Mouse (Mus musculus) ES-CJ7 (cell line): ENCODE data around the gene Rbp3.

Experiments used
- DNase-seq: peaks from one replicate; pipeline ENCODE4 v3.0.0; 2011; ENCODE audit warnings: low read depth, low spot score

Rbp3 gene

DNA sequence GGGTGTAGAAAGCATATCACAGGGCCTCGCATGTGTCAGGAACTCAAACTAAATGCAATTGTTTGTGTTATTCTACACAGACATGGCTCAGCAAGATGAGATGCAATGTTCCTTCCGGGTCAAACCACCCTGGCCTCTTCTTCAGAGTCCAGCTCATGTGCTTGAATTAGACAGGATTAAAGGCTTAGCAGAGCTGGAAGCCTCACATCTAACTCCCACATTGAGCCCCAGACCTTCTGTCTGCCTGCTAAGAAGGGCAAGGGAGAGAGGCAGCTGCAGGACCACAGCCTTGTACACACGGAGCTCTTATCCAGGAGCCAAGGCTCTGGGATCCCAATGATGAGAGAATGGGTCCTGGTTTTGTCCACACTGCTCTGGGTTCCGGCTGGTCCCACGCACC lies at the start of gene Rbp3:
Rbp3 (plus strand) TSS at position 243 of the 400 bp plus-strand sequence.
- no peak for DNase-seq

DNA sequence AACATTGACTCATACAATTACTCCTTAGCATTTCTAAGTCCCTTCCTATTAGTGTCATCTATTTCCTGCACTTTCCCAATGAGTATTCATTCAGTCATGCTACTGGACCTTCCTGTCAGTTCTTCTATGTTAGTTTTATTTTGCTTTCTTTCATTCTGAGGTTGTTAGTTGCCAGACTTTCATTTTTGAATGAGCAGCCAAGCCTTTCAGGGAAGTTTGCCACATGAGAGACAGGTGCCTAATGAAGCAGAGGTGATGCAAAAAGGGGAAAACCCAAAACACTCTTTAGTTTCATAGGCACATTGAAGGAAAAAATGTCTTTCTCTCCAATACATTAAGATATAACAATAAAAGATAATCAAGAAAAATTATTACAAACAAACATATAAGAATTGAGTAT lies 49.0 kb upstream of the Rbp3 start:
- DNase-seq: no peak

DNA sequence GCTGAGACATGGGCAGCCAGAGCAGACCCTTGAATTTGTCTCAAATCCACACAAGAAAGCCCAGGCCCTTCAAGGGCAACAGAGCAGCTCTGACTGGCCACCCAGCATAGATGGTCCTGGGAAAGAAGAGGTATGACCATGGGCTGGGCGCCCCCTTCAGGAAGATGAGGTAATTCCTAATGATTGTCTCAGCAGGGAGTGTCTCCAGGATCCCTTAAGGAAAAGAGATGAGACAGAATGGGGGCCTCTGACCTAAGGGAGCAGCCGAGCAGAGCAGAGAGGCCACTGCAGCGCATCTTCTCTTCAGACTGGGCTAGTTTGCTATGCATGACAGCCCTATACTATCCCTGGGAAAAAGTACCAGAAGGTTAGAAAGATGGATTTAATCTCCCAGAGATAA lies 40.1 kb upstream of the Rbp3 start:
- peak; percentile 15 for DNase-seq

DNA sequence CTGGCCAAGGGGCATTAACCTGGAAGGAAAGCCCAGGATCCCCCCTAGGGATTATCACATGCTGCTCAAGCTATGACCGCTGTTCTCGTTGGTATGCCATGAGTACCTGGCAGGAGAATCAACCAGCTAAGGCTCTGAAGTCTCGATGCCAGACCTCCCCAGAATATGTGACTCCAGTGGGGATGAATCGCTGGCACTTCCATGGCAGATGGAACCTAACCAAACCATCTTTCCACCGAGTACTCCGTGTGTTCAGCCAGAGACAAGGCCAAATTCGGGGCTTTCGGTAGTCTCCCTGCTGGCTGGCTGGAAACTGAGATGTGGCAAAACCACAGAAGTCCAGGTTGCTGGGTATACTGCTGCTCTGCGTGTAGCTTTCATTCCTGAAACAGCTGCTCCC lies 39.6 kb upstream of the Rbp3 start:
- DNase-seq: no peak

DNA sequence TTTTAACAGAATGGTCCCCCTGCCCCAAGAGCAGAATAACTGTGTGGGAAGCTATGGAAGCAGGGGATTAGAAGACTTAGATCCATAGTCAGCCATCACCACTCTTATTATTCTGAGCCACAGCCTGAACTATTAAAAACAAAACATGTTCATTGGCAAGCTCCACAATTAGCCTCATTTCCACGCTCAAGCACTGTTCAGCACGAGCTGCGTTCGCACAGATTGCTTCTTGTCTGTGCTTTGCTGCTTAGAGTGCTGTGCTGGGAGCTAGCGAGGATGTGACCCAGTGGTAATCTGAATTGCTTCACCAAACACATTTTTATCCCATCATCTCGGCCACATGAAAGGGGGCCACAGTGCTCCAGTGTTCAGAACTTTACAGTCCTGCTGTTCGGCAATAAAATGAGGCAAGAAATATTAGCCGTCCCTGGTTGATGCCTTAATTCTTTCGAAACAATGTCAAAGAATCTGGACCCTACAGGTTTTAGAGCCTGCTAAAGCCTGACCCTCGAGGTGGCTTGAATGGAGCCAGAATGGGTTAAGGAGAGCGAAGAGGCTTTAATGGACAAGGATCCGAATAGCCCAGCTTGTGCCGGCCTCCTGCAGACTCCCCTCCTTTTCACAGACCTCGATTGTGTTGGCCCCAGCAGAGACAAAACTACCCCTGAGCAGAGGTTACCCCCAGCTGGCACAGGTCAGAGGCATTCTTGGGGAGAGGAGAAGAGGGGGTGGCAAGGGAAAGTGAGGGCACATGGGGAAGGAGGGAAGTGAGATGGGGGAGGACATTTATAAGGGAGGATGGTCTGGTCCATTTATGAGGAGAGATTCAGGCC lies 32.9 kb upstream of the Rbp3 start:
- DNase-seq: no peak

DNA sequence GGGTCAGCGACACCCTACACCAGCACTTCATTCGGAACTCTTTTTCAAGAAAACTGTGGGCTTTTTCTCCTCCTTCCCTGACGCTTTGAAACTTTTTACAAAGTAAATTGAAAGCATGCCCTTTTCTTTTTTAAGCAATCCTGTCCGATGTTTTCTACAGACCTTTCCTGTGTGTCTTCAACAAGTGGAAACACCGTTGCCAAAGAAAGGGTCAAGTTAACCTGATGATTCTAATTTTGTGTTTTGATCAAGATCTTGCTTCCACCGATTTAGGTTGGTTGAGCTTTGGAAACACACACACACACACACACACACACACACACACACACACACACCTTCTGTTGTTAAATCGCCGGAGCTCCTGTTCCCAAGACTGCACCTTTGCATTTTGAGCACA lies 31.0 kb upstream of the Rbp3 start:
- no peak for DNase-seq

DNA sequence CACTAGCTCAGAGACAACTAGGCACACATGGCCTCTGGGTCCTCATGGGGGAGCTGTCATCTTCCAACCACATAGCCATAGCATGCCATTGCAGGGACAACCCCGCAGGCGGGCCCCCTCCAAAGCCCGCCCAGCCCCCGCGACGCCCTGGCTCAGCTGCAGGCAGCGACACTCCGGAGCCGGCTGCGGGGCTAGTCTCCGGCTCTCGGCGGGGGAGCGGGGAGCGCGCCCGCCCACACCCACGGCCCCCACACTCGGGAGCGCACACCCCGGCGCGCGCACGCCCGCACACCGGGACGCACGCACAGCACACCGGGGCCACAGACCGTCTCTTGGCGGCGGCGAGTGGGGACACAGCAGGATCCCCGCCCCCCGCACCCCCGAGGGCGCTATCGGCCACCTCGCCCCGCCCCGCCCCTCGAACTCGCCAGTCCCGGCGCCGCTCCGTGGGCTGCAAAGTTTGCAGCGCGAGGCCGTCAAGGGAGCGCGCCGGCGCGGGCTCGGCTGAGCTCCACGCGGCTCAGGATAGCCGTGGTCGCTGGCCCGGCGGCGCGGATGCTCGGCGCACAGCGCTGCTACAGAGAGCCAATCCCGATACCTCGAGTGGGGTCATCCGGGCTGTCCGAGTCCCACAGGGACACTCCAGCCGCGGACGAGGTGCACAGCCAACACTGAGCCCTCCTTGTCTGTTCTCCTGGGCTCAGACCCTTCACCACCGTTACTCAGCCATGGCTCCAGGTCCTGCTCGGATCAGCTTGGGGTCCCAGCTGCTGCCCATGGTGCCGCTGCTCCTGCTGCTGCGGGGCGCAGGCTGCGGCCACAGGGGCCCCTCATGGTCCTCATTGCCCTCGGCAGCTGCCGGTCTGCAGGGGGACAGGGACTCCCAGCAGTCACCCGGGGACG lies 30.4 kb upstream of the Rbp3 start, which contains the start of gene Gdf10:
Gdf10 (plus strand) TSS at position 420 of the 903 bp plus-strand sequence.
- DNase-seq: peak; percentile 30

DNA sequence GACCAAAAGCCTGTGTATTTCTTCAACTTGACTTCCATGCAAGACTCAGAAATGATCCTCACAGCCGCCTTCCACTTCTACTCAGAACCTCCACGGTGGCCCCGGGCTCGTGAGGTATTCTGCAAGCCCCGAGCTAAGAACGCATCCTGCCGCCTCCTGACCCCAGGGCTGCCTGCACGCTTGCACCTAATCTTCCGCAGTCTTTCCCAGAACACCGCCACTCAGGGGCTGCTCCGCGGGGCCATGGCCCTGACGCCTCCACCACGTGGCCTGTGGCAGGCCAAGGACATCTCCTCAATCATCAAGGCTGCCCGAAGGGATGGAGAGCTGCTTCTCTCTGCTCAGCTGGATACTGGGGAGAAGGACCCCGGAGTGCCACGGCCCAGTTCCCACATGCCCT lies 21.9 kb upstream of the Rbp3 start:
- DNase-seq: no peak

DNA sequence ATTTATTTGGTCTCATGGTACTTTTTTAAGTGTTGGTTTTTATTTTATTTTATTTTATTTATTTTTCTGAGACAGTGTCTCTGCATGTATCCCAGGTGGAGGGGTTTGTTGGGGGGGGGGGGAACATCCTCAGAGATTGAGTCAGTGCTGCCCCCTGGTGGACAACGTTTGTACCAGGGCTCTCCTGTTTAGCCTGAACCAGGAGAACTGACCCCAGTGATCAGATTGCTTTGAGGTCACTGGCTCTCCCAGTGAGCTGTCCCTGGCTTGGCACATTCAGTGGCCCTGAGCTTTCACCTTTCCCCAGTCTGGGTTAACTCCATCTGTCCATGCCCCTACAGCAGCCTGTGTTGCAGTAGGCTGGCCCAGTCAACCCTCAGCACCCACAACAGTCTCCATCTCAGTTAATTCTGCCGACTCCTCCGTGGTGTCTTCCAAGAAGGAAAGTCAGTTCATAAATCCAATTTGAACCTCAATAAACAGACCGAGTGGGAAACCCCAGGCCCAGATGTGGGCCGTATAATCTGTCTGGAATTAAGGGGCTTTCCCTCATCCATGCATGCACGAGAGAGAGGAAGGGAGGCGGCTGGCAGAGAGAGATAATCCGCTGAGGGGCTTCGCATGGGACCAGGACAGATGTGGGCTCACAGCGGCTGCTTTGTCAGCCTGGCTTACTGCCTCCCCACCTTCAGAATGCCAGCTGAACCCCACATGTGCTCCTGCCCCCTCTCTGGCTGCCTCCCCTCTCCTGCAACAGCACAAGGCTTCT lies 20.7 kb upstream of the Rbp3 start:
- peak; percentile 37 for DNase-seq

DNA sequence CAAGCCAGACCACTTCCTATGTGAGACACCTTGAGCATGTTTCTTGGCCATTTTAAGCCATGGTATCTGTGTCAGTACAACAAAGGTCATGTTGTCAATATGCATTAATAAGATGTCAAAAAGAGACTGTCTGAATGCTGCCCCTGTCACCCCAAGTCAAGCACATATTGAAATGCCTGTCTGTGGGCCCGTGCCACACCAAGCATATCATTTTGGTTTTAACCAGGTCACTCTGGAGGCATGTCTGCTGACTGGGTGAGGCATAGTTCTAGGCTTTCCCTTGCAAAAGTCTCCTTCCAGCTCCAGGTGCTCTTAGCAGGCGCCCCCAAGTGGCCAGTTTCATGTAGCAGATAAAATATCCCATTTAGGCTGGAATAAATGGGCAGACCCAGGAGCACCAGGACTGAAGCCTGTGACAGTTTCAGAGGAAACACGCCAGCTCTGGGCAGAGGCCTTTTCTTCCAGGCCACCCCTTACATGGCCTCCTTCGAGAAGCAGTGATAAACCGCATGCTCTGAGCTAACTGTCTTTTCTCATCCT lies 20.0 kb upstream of the Rbp3 start:
- DNase-seq: peak; percentile 56

DNA sequence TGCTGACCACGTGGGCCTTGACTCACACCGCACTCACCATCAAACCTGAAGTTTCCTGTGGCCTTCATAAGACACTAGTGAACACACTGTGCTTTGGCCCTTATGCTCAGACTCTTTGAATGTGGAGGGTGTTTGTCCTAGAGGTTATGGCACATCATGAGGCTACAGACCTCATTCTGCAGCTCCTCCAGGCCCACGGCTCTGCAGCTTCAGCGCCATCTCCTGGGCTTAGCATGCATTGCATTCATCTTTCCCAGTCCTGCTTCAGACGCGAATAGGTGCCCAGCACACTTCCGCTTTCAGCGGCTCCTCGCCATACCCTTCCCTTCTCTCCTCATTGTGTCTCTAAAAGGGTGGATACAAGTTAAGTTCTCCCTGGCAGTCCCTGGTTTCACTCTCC lies 14.7 kb upstream of the Rbp3 start:
- peak; percentile 23 for DNase-seq

DNA sequence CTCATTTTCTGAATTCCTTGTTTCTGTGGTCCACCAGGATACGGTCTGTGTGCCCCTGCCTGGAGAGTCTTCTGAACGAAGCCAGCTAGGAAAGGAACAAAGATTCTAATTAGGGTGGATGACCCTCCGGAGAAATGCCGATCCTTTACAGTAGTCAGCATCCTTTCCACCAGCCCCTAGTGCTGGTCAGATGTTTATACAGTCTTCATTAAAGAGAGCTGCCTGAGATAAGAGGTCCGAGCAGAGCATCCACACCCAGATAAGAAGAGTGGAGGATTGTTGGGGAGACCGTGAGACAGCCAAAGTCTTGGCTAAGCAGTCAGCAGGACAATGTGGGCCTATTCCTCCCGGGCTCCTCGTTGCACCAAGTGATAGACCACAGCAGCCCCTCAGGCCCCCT lies 13.1 kb upstream of the Rbp3 start, which contains the start of gene Gdf2:
Gdf2 (plus strand) TSS at position 301 of the 400 bp plus-strand sequence.
- DNase-seq: no peak

DNA sequence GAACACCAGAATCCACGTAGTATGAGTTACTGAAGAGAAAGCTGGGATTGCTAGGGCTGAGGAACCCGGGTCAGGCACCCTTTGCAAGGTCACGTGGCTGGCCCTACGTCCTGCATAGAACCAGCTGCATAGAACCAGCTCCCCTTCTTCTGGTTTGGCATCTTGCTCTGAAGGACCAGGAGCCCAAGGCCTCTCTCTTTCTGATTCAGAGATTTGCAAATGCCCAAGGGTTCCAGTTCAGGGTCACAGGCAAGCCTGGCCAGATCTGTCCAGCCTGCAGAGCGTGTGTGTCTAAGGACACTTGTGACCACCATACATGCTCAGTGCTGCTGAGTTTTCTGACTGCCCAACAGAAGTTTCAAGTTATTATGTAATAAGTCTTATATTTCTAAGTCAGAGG lies 11.6 kb upstream of the Rbp3 start:
- no peak for DNase-seq

DNA sequence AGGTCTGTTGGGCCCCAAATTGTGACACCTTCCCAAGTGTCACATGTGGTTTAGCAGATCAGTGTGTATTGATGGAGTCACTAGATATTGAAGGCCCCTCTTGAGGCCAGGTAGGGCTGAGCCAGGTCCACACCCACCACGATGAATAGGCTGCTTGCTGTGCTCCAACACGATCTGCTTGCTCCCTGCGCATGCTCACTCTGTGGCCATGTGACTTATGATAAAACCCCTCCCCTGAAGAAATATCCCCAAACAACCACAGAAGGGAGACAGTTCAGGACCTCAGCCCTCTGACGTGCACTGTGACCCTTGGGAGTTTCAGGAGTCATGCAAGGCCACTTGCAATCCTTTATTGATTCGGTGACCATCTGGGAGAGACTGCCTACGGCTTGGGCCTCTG lies 7.7 kb upstream of the Rbp3 start:
- DNase-seq: no peak

DNA sequence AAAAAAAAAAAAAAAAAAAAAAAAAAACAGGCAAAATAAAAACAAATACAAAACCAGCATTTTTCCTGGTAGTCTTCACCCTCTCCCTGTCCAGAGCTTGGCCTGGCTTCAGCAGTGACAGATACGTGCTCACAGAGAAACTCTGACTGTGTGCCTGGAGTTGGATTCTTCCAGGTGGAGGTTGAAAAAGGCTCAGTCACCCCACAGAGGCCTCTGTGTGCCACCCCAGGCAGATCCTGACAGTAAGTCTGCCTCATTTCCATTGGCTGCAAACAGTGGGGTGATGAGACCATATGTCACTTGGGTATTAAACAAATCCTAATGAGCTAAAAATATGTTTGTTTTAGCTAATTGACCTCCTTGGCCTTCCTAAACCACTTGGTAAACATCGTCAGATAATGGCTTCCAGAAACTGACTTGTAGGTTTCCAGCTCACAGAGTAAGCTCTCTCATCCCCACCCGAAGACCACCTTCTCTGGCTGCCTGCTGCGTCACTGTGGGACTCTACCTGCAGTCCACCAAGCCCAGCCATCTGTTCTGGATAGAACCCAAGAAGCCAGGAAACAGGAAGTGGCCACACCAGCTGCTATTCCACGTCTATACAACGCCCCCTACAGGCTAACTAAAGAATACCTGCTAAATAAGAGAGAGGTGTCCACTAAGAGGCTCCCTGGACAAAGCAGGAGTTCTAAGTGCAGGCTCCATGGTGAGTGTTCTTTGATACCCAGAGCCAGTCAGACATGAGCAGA lies 1.4 kb upstream of the Rbp3 start:
- no peak for DNase-seq

DNA sequence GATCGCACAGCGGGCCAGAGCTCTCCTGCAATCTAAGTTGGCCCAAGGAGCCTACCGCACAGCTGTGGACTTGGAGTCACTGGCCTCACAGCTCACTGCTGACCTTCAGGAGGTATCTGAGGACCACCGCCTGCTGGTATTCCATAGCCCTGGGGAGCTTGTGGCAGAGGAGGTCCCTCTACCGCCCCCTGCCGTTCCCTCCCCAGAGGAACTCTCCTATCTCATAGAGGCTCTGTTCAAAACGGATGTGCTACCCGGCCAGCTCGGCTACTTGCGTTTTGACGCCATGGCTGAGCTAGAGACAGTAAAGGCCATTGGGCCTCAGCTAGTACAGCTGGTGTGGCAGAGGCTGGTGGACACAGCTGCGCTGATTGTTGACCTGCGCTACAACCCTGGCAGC lies 2.3 kb downstream of the Rbp3 start:
- peak; percentile 63 for DNase-seq

DNA sequence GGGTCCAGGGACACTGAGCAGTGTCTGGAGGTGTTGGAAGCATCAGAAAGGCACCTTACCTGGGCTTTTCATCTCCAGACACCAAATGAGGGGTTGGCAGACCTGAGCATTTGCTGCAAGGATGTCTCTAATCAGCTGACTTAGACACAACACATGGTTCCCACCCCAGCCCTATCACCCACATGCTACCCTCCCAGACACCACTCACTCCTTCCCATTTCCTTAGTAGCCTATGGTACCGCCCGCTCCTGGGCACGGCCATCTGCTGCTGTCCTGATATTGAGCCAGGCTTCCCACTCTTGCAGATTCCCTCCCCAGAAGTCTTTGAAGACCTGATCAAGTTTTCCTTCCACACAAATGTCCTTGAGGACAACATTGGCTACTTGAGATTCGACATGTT lies 4.4 kb downstream of the Rbp3 start:
- DNase-seq: no peak

DNA sequence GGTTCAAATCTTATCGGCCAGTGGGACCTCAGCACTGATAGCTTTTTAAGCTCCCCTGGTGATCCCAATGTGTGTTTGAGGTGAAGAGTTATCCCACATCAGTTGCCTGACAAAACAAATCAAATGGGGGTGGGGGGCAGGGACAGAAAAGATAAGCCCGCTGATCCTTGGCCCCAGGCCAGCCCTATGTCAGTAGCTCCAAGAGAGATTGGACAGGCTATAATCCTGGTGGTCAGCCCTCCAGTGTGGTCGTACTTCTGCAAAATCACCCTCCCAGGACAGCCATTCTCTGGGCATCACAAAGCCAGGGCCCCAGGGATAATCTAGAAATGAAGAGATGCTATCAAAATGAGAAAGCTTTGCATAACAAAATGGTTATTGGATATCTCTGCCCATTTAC lies 5.0 kb downstream of the Rbp3 start:
- no peak for DNase-seq

DNA sequence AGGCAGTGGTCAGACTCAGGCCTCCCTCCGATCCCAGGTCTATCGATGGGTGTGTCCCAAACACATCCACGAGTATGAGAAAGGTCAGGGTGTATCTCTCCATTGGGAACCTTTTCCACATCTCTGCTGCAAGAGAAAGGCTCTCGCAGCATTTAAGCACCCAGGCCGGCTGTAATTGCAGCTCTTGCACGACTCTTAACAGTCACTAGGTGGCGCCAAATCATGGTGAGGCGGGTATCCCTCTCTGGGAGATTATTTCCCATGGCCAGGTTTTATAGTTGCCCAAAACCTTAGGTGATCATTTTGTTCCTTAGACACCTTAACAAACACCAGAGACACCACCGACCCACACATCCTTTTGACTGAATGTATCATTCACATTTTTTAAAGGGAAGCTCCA lies 5.5 kb downstream of the Rbp3 start:
- peak; percentile 53 for DNase-seq

DNA sequence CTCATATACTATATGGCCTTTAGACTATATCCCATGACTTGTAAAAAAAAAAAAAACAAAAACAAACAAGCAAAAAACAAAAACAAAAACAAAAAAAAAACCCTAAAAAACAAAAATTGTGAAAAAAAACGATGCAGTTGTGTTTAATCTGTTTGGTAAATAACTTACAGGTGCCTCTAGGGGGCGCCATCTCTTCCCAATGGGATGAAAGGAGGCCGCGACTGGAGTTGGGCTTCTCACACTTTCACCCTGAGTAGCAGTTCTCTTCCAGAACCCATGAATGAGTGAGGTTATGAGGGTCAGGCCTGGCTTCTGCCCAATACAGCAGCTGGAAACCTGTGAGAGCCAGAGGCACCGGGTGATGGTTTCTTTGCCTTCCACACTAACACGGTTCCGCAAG lies 11.9 kb downstream of the Rbp3 start:
- peak; percentile 44 for DNase-seq

DNA sequence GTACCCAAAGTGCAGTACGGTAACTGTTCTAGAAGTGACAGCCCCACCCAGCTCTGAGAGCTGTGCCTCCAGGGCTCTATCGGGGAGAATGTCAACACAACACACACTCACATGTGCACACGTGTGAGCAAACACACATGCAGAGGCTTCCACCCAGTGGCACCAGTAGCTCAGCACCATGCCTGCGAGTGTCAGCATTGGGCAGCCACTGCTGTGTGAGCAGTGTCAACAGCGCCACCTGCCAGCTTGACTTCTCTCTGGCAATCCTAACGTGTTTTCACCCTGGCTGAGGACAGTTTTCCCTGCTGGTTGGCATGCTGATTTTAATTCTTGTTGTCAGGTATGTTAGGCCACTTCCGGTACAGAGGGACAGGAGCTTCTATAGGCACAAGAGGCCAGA lies 18.9 kb downstream of the Rbp3 start:
- no peak for DNase-seq
